Mouse (Mus musculus) heart, embryonic 13.5 days (tissue): ENCODE results near the gene 9130023H24Rik. TPM values are rescaled to one million over a fixed set of nuclear protein-coding genes. Genes with fewer than 3 reads are reported as not detected.

Experiments
- ATAC-seq: fragments of 200-750 bp; cut with Nextera tagmentation; 2 replicates; pipeline ENCODE4 v1.8.0; 2017; ENCODE audit warnings: moderate TSS enrichment; ENCODE audit not compliant: insufficient number of reproducible peaks, low FRiP score, low TSS enrichment; ENCODE audit errors: extremely low read depth
- H3K27ac ChIP-seq: fragments of 300-500 bp; sonication (generic); replicated peaks from 2 replicates; pipeline ENCODE4 v1.5.1; 2015; ENCODE audit warnings: moderate library complexity, mild to moderate bottlenecking, inconsistent platforms
- H3K27me3 ChIP-seq: fragments of 300-500 bp; sonication (generic); replicated peaks from 2 replicates; pipeline ENCODE4 v1.6.1; 2015; ENCODE audit warnings: mild to moderate bottlenecking, inconsistent platforms
- H3K36me3 ChIP-seq: fragments of 300-500 bp; sonication (generic); 2 replicates; pipeline ENCODE4 v1.6.1; 2015; ENCODE audit warnings: mild to moderate bottlenecking, inconsistent platforms
- H3K4me1 ChIP-seq: fragments of 300-500 bp; sonication (generic); 2 replicates; pipeline ENCODE4 v1.6.1; 2015; ENCODE audit warnings: inconsistent platforms
- H3K4me2 ChIP-seq: fragments of 300-500 bp; sonication (generic); 2 replicates; pipeline ENCODE4 v1.6.1; 2015; ENCODE audit warnings: inconsistent platforms, mild to moderate bottlenecking, moderate library complexity
- H3K4me3 ChIP-seq: fragments of 300-500 bp; sonication (generic); 2 replicates; pipeline ENCODE4 v1.5.1; 2015; ENCODE audit warnings: moderate library complexity, mild to moderate bottlenecking, inconsistent platforms
- H3K9ac ChIP-seq: fragments of 300-500 bp; sonication (generic); 2 replicates; pipeline ENCODE4 v1.6.1; 2015; ENCODE audit warnings: inconsistent platforms, mild to moderate bottlenecking, moderate library complexity
- H3K9me3 ChIP-seq: fragments of 300-500 bp; sonication (generic); 2 replicates; pipeline ENCODE4 v1.6.1; 2016; ENCODE audit warnings: inconsistent platforms
- WGBS: fragments of 180-500 bp; shearing (Covaris S2); methylation state at CpG from one replicate; pipeline ENCODE4 v1.1.7; 2015; ENCODE audit warnings: mixed read lengths; 5-methylcytosine and 5-hydroxymethylcytosine counted together
- polyA plus RNA-seq: library from polyadenylated mRNA; unstranded; fragments of >200 nt; fragmentation: Nextera tagmentation; extraction: Ambion mirVana; gene quantifications from 2 replicates; pipeline ENCODE4 v1.2.1, GENCODE M21; 2015

Gene 9130023H24Rik
- polyA plus RNA-seq, 1 experiment from 2014 or later = 5.8 TPM

- H3K9ac ChIP-seq = peak overlapping the region; percentile 91
- no peaks in the 10 kb centered on the region for H3K27me3 ChIP-seq
- peak overlapping the region; percentile 79; the same call in 1 of the 2 replicates for H3K4me3 ChIP-seq
- 84% methylated on average over 4 of the region's 4 CpGs for WGBS
- ATAC-seq = no peak
- no peaks in the 10 kb centered on the region for H3K9me3 ChIP-seq
- H3K27ac ChIP-seq = peak overlapping the region; percentile 98
- H3K4me1 ChIP-seq = peaks cover 43% of the 10 kb centered on the region
- H3K36me3 ChIP-seq = peaks cover 68% of the 10 kb centered on the region
- peak overlapping the region; percentile 80; the same call in 1 of the 2 replicates for H3K4me2 ChIP-seq
Measured at GRCm38 (mm10) chr7:128245547-128245946, 7.7 kb upstream of the 9130023H24Rik start.

GRCm38 (mm10) chr7:128244410-128245025 lies 6.7 kb upstream of the 9130023H24Rik start:
- H3K9me3 ChIP-seq = no peaks in the 10 kb centered on the region
- no peak overlapping the region for H3K4me2 ChIP-seq
- WGBS = 91% methylated on average over 18 of the region's 18 CpGs
- no peaks in the 10 kb centered on the region for H3K27me3 ChIP-seq
- H3K4me3 ChIP-seq = no peak overlapping the region
- H3K9ac ChIP-seq = peak overlapping the region; percentile 10; the same call in 1 of the 2 replicates
- H3K4me1 ChIP-seq = peaks cover 44% of the 10 kb centered on the region
- no peak overlapping the region for H3K27ac ChIP-seq
- ATAC-seq = no peak
- H3K36me3 ChIP-seq = peaks cover 68% of the 10 kb centered on the region

- no peak for ATAC-seq
- Histone ChIP-seq H3K4me1 (peaks cover 45% of the 10 kb centered on the region), H3K9ac (no peak overlapping the region), H3K9me3 (no peaks in the 10 kb centered on the region), H3K27me3 (no peaks in the 10 kb centered on the region), H3K4me2 (no peak overlapping the region), H3K36me3 (peaks cover 62% of the 10 kb centered on the region), H3K27ac (no peak overlapping the region), H3K4me3 (no peak overlapping the region)
- WGBS = 63% methylated on average over 10 of the region's 10 CpGs
Measured at GRCm38 (mm10) chr7:128243921-128244320, 6.1 kb upstream of the 9130023H24Rik start.

GRCm38 (mm10) chr7:128242331-128242730 lies 4.5 kb upstream of the 9130023H24Rik start:
- no peak overlapping the region for H3K4me3 ChIP-seq
- H3K27me3 ChIP-seq = no peaks in the 10 kb centered on the region
- no peak for ATAC-seq
- no peaks in the 10 kb centered on the region for H3K9me3 ChIP-seq
- H3K4me1 ChIP-seq = peaks cover 36% of the 10 kb centered on the region
- 94% methylated on average over 16 of the region's 16 CpGs for WGBS
- H3K36me3 ChIP-seq = peaks cover 53% of the 10 kb centered on the region
- H3K27ac ChIP-seq = no peak overlapping the region
- no peak overlapping the region for H3K9ac ChIP-seq
- no peak overlapping the region for H3K4me2 ChIP-seq

- no peaks in the 10 kb centered on the region for H3K9me3 ChIP-seq
- H3K4me1 ChIP-seq = peaks cover 31% of the 10 kb centered on the region
- WGBS = 93% methylated on average over 27 of the region's 27 CpGs
- no peaks in the 10 kb centered on the region for H3K27me3 ChIP-seq
- no peak overlapping the region for H3K27ac ChIP-seq
- peak overlapping the region; percentile 24; the same call in 1 of the 2 replicates for H3K9ac ChIP-seq
- no peak overlapping the region for H3K4me2 ChIP-seq
- peaks cover 65% of the 10 kb centered on the region for H3K36me3 ChIP-seq
- no peak for ATAC-seq
- no peak overlapping the region for H3K4me3 ChIP-seq
Measured at GRCm38 (mm10) chr7:128240131-128240784, 2.4 kb upstream of the 9130023H24Rik start.

GRCm38 (mm10) chr7:128238991-128239390 lies 1.2 kb upstream of the 9130023H24Rik start:
- H3K4me2 ChIP-seq = peak overlapping the region; percentile 86
- peaks cover 31% of the 10 kb centered on the region for H3K4me1 ChIP-seq
- peaks cover 54% of the 10 kb centered on the region for H3K36me3 ChIP-seq
- H3K9ac ChIP-seq = peak overlapping the region; percentile 77
- peak overlapping the region; percentile 98 for H3K27ac ChIP-seq
- 27% methylated on average over 4 of the region's 4 CpGs for WGBS
- H3K4me3 ChIP-seq = peak overlapping the region; percentile 83
- no peaks in the 10 kb centered on the region for H3K27me3 ChIP-seq
- no peak for ATAC-seq
- H3K9me3 ChIP-seq = no peaks in the 10 kb centered on the region

- H3K9ac ChIP-seq = peak overlapping the region; percentile 89
- ATAC-seq = no peak
- peaks cover 44% of the 10 kb centered on the region for H3K36me3 ChIP-seq
- no peaks in the 10 kb centered on the region for H3K9me3 ChIP-seq
- peak overlapping the region; percentile 98 for H3K27ac ChIP-seq
- WGBS = under 1% methylated on average over 25 of the region's 25 CpGs
- peak overlapping the region; percentile 86 for H3K4me2 ChIP-seq
- peaks cover 31% of the 10 kb centered on the region for H3K4me1 ChIP-seq
- peak overlapping the region; percentile 83 for H3K4me3 ChIP-seq
- no peaks in the 10 kb centered on the region for H3K27me3 ChIP-seq
Measured at GRCm38 (mm10) chr7:128237593-128237926, 271 bp downstream of the 9130023H24Rik start.

- peak within 1 kb of the TSS; percentile 89 for H3K9ac ChIP-seq
- 25% methylated on average over 37 of the region's 37 CpGs for WGBS
- ATAC-seq = no peak
Measured at GRCm38 (mm10) chr7:128236856-128237592, 807 bp downstream of the 9130023H24Rik start, which contains the start of gene Armc5. Gene Armc5 (plus strand): TSS chr7:128237342.

GRCm38 (mm10) chr7:128236426-128236825 lies 1.4 kb downstream of the 9130023H24Rik start:
- Histone ChIP-seq H3K36me3 (peaks cover 32% of the 10 kb centered on the region), H3K9me3 (no peaks in the 10 kb centered on the region), H3K4me3 (peak overlapping the region; percentile 83), H3K27me3 (no peaks in the 10 kb centered on the region), H3K4me2 (peak overlapping the region; percentile 86), H3K9ac (peak overlapping the region; percentile 89), H3K27ac (no peak overlapping the region), H3K4me1 (peaks cover 31% of the 10 kb centered on the region)
- ATAC-seq = no peak
- WGBS = 88% methylated on average over 13 of the region's 13 CpGs

More at GRCm38 (mm10) chr7:128236856-128237592, 807 bp downstream of the 9130023H24Rik start, which contains the start of gene Armc5:
- Histone ChIP-seq H3K36me3 (peaks cover 38% of the 10 kb centered on the region), H3K27ac (peak within 1 kb of the TSS; percentile 98), H3K4me3 (peak within 1 kb of the TSS; percentile 83), H3K9me3 (no peaks in the 10 kb centered on the region), H3K4me2 (peak within 1 kb of the TSS; percentile 86), H3K27me3 (no peaks in the 10 kb centered on the region), H3K4me1 (peaks cover 31% of the 10 kb centered on the region)

DNA sequence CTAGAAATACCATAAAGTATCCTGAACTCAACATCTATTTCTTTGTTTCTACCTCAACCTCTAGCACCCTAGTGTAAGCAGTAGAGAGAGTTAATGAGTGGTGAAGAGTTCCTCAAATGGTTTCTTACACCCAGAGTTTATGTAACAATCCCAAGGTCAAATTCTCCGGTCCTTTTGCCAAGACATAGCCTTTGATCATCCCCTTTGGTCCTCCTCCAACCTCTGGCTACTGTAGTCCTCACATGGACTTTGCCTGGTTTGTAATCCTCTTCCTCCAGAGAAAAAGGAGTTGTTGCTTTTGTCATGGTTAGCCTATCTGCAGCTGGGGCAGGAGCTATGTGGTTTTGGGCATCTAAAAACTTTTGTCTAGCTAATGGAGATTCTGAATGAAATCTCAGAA lies 2.4 kb downstream of the 9130023H24Rik start:
- peaks cover 23% of the 10 kb centered on the region for H3K36me3 ChIP-seq
- H3K9ac ChIP-seq = no peak overlapping the region
- no peaks in the 10 kb centered on the region for H3K9me3 ChIP-seq
- peaks cover 27% of the 10 kb centered on the region for H3K4me1 ChIP-seq
- H3K4me2 ChIP-seq = no peak overlapping the region
- H3K4me3 ChIP-seq = no peak overlapping the region
- ATAC-seq = no peak
- H3K27ac ChIP-seq = no peak overlapping the region
- no peaks in the 10 kb centered on the region; the same call in none of the 2 replicates for H3K27me3 ChIP-seq
- WGBS = 80% methylated on average over 1 of the region's 1 CpGs

GRCm38 (mm10) chr7:128234796-128235195 lies 3.0 kb downstream of the 9130023H24Rik start:
- Histone ChIP-seq H3K27me3 (no peaks in the 10 kb centered on the region; the same call in none of the 2 replicates), H3K9ac (no peak overlapping the region), H3K27ac (no peak overlapping the region), H3K9me3 (no peaks in the 10 kb centered on the region), H3K4me3 (no peak overlapping the region), H3K4me2 (no peak overlapping the region), H3K36me3 (peaks cover 16% of the 10 kb centered on the region), H3K4me1 (peaks cover 21% of the 10 kb centered on the region)
- no peak for ATAC-seq
- WGBS = 78% methylated on average over 2 of the region's 2 CpGs
